Comparison of ENCODE assay signal across 8 mouse cellular contexts in the genomic region with DNA sequence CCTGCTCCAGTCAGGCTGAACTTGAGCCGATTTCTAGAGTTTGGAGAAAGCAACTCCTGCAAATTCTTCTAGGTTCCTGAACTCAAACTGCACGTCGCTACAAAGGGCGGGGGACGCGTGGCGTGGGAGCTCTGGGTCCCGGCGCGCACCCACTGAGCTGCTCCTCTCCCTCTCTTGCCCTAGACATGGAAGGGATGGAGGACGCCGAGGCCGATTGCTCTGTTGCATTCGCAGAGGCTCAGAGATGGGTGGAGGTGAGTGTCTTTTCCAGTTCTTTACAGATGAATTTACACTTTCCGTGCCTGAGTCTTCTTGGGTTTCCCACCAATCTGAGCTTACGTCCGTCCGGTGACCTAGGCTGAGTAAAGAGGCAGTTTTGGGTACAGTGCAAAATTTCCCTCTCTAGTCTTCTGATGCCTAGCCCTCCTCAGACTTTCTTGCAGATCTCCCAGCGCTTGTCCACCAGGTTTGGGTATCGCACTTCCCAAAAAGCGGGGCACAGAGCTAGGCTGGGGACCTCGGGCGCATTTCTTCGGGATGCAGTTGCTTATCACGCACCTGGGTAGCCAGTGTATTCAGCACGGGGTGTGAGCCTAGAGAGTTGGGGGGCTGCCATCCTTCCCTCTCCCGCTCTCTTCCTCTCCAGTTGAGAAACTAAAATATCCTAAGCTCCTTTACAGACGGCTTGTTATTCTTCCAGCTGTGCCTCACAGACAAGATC. TPM values are rescaled to one million over a fixed set of nuclear protein-coding genes. Genes with fewer than 3 reads are reported as not detected.
DNase-seq lines count a peak whose midpoint lies in the region; ATAC-seq lines count a peak whose summit lies in the region.

No protein-coding gene starts in this region.

- H3K4me3 ChIP-seq in neural tube, embryonic 11.5 days (ENCODE audit: low read depth, low read length), result peak overlapping the region; percentile 59
- peak overlapping the region; percentile 53 for H3K4me3 ChIP-seq in hindbrain, embryonic 15.5 days
- H3K4me3 ChIP-seq in midbrain, embryonic 11.5 days (ENCODE audit: low read depth, low read length), result peak overlapping the region; percentile 60

- no peaks in the 10 kb centered on the region for H3K36me3 ChIP-seq in neural tube, embryonic 11.5 days (ENCODE audit: control insufficient read depth, insufficient read depth, low read length)
- H3K36me3 ChIP-seq in hindbrain, embryonic 15.5 days, result no peaks in the 10 kb centered on the region
- no peaks in the 10 kb centered on the region for H3K36me3 ChIP-seq in midbrain, embryonic 11.5 days (ENCODE audit: control insufficient read depth, insufficient read depth, low read length)

- H3K27ac ChIP-seq in neural tube, embryonic 11.5 days (ENCODE audit: low read depth, low read length), result no peak overlapping the region
- H3K27ac ChIP-seq in hindbrain, embryonic 15.5 days (replicated peaks), result no peak overlapping the region
- H3K27ac ChIP-seq in midbrain, embryonic 11.5 days (ENCODE audit: low read depth, low read length), result no peak overlapping the region

- peak; percentile 12 for DNase-seq in adrenal gland, postnatal 10 days
- DNase-seq in adrenal gland, adult (ENCODE audit: inconsistent age in 2 of 2, low spot score in 1 of 2), result no peak
- no peak for DNase-seq in neural tube, embryonic 11.5 days (ENCODE audit: low spot score)
- no peak for DNase-seq in neural tube, embryonic 10.5 days (ENCODE audit: extremely low spot score, low spot score)
- peak; percentile 92 for DNase-seq in midbrain, embryonic 11.5 days (ENCODE audit: low spot score, missing footprints)
- DNase-seq in right cerebral cortex, postnatal 25 days, result no peak
- no peak for DNase-seq in thymus, postnatal 4 days

- peaks cover 23% of the 10 kb centered on the region for H3K27me3 ChIP-seq in neural tube, embryonic 11.5 days (ENCODE audit: control insufficient read depth, insufficient read depth, low read length)
- H3K27me3 ChIP-seq in hindbrain, embryonic 15.5 days, result peaks cover 35% of the 10 kb centered on the region
- H3K27me3 ChIP-seq in midbrain, embryonic 11.5 days (ENCODE audit: control insufficient read depth, insufficient read depth, low read length), result peaks cover 34% of the 10 kb centered on the region

- peak overlapping the region; percentile 56 for H3K9ac ChIP-seq in neural tube, embryonic 11.5 days (ENCODE audit: low read length)
- H3K9ac ChIP-seq in hindbrain, embryonic 15.5 days, result peak overlapping the region; percentile 56
- H3K9ac ChIP-seq in midbrain, embryonic 11.5 days (ENCODE audit: low read length), result peak overlapping the region; percentile 57

- H3K9me3 ChIP-seq in neural tube, embryonic 11.5 days (ENCODE audit: control insufficient read depth, low read length), result no peaks in the 10 kb centered on the region
- no peaks in the 10 kb centered on the region for H3K9me3 ChIP-seq in hindbrain, embryonic 15.5 days
- H3K9me3 ChIP-seq in midbrain, embryonic 11.5 days (ENCODE audit: control insufficient read depth, low read length), result no peaks in the 10 kb centered on the region

- ATAC-seq in neural tube, embryonic 11.5 days (ENCODE audit: insufficient read depth, low FRiP score, low TSS enrichment), result peak; percentile 54
- ATAC-seq in hindbrain, embryonic 15.5 days (ENCODE audit: low FRiP score, low read depth), result peak; percentile 43; the same call in 1 of the 2 replicates
- ATAC-seq in midbrain, embryonic 11.5 days (ENCODE audit: low FRiP score), result peak; percentile 72

- H3K4me2 ChIP-seq in neural tube, embryonic 11.5 days (ENCODE audit: low read depth), result peak overlapping the region; percentile 100
- peak overlapping the region; percentile 100 for H3K4me2 ChIP-seq in hindbrain, embryonic 15.5 days
- H3K4me2 ChIP-seq in midbrain, embryonic 11.5 days, result peak overlapping the region; percentile 98

- whole genome bisulfite sequencing in neural tube, embryonic 11.5 days, result 2% methylated on average over 28 of the region's 28 CpGs
- WGBS in hindbrain, embryonic 15.5 days, result under 1% methylated on average over 28 of the region's 28 CpGs
- WGBS in midbrain, embryonic 11.5 days, result 1% methylated on average over 28 of the region's 28 CpGs

- H3K4me1 ChIP-seq in neural tube, embryonic 11.5 days (ENCODE audit: control insufficient read depth, insufficient read depth, low read length), result no peaks in the 10 kb centered on the region
- peaks cover 24% of the 10 kb centered on the region for H3K4me1 ChIP-seq in hindbrain, embryonic 15.5 days (replicated peaks)
- peaks cover 11% of the 10 kb centered on the region for H3K4me1 ChIP-seq in midbrain, embryonic 11.5 days (ENCODE audit: control insufficient read depth, insufficient read depth, low read length)

RNA-seq across cellular contexts. Expression of gene Lmo7, which starts 0.4 kb away (rescaled TPM):
- 10 to 100 TPM; 30.4 to 35.5 TPM for total RNA-seq in adrenal gland, postnatal 10 days (2021)
- 2.8 and 3.2 TPM in 2 replicates for polyA plus RNA-seq in neural tube, embryonic 11.5 days (2014; fragmentation: Nextera tagmentation; extraction: Ambion mirVana)
- 1.7 TPM in 2 replicates for polyA plus RNA-seq in hindbrain, embryonic 15.5 days (2015; fragmentation: Nextera tagmentation; extraction: Ambion mirVana)
- 0.82 and 2.5 TPM in 2 replicates for polyA plus RNA-seq in midbrain, embryonic 11.5 days (2014; fragmentation: Nextera tagmentation; extraction: Ambion mirVana)

RNA-seq across cellular contexts. Expression of gene Gm9922, which starts 0.5 kb away (rescaled TPM):
- 1 to 10 TPM; 4.3 to 6.4 TPM for total RNA-seq in adrenal gland, postnatal 10 days (2021)
- 0.88 TPM in 1 of 2 replicates, not detected in the other for polyA plus RNA-seq in neural tube, embryonic 11.5 days (2014; fragmentation: Nextera tagmentation; extraction: Ambion mirVana)
- not detected in 2 replicates for polyA plus RNA-seq in hindbrain, embryonic 15.5 days (2015; fragmentation: Nextera tagmentation; extraction: Ambion mirVana)
- not detected in 2 replicates for polyA plus RNA-seq in midbrain, embryonic 11.5 days (2014; fragmentation: Nextera tagmentation; extraction: Ambion mirVana)

Comparison
In these comparisons a context has a peak if more than half of its experiments do, and no peak if none do; other contexts are left out.
1. DNase-seq: peak in adrenal gland, postnatal 10 days (single experiment) and midbrain, embryonic 11.5 days (single experiment); none in adrenal gland, adult (0 of 2), neural tube, embryonic 11.5 days (single experiment), neural tube, embryonic 10.5 days (single experiment), right cerebral cortex, postnatal 25 days (single experiment) and thymus, postnatal 4 days (single experiment).
2. Peak in every context shown above with its lines, with median percentiles within 50 percentile points of each other: ATAC-seq, H3K4me2 ChIP-seq, H3K4me3 ChIP-seq and H3K9ac ChIP-seq.